Mouse (Mus musculus) spleen, adult 2 months (tissue): ENCODE measurements around the gene Dab2. TPM values are rescaled to one million over a fixed set of nuclear protein-coding genes. Genes with fewer than 3 reads are reported as not detected.

Experiments
- DNase-seq, 2 experiments: peaks; one replicate each; pipeline versions ENCODE4 v3.0.0 to v3.0.0-alpha.2; 2012 to 2021; ENCODE audit warnings: low spot score in 2 of 2, low read depth in 1 of 2
- H3K27ac ChIP-seq: fragments of 200-500 bp; 2 replicates; pipeline ENCODE4 v1.5.1; 2012; ENCODE audit warnings: low read length, inconsistent platforms; ENCODE audit not compliant: insufficient read depth
- H3K27me3 ChIP-seq: fragments of 200-500 bp; 2 replicates; pipeline ENCODE4 v1.6.1; 2012; ENCODE audit warnings: mild to moderate bottlenecking, moderate library complexity, low read length, inconsistent platforms; ENCODE audit not compliant: control insufficient read depth, insufficient read depth
- H3K36me3 ChIP-seq: fragments of 200-500 bp; 2 replicates; pipeline ENCODE4 v1.6.1; 2012; ENCODE audit warnings: mild to moderate bottlenecking, low read length, inconsistent platforms; ENCODE audit not compliant: control insufficient read depth, insufficient read depth
- H3K4me1 ChIP-seq: fragments of 200-500 bp; 2 replicates; pipeline ENCODE4 v1.6.1; 2011; ENCODE audit warnings: inconsistent platforms; ENCODE audit not compliant: control insufficient read depth, insufficient read depth, insufficient read length
- H3K4me3 ChIP-seq: fragments of 200-500 bp; 2 replicates; pipeline ENCODE4 v1.5.1; 2011; ENCODE audit warnings: mild to moderate bottlenecking, inconsistent platforms; ENCODE audit not compliant: insufficient read depth, insufficient read length; ENCODE audit errors: extremely low read depth
- CTCF ChIP-seq: fragments of 200-500 bp; IDR thresholded peaks from 2 replicates; pipeline ENCODE4 v1.5.1; 2011; ENCODE audit warnings: mild to moderate bottlenecking, inconsistent platforms; ENCODE audit not compliant: insufficient read depth, insufficient read length, insufficient replicate concordance; ENCODE audit errors: extremely low read depth
- POLR2A ChIP-seq: fragments of 200-500 bp; IDR thresholded peaks from 2 replicates; pipeline ENCODE4 v1.6.1; 2011; ENCODE audit warnings: low read depth, low read length, inconsistent platforms
- WGBS: fragments of 180-500 bp; shearing (Covaris S2); methylation state at CpG from one replicate; pipeline ENCODE4 v1.1.7; 2018; 5-methylcytosine and 5-hydroxymethylcytosine counted together
- polyA plus RNA-seq: library from polyadenylated mRNA; depleted of rRNA; stranded (reverse); fragments of >200 nt; gene quantifications from 2 replicates; pipeline ENCODE4 v1.2.3, GENCODE M21; 2012

The Dab2 gene
- polyA plus RNA-seq, 1 experiment = 5.2 TPM

- WGBS = 81% methylated on average over 3 of the region's 3 CpGs
- no peak for DNase-seq
- peaks cover 4% of the 10 kb centered on the region for H3K27me3 ChIP-seq
- TF ChIP-seq CTCF (no peak), POLR2A (no peak)
- no peak overlapping the region for H3K27ac ChIP-seq
- peak overlapping the region; percentile 18 for H3K4me3 ChIP-seq
- no peaks in the 10 kb centered on the region for H3K36me3 ChIP-seq
- peaks cover 3% of the 10 kb centered on the region; the same call in 1 of the 2 replicates for H3K4me1 ChIP-seq
Observed at GRCm38 (mm10) chr15:6388146-6388545, 88.6 kb downstream of the Dab2 start.

DNA sequence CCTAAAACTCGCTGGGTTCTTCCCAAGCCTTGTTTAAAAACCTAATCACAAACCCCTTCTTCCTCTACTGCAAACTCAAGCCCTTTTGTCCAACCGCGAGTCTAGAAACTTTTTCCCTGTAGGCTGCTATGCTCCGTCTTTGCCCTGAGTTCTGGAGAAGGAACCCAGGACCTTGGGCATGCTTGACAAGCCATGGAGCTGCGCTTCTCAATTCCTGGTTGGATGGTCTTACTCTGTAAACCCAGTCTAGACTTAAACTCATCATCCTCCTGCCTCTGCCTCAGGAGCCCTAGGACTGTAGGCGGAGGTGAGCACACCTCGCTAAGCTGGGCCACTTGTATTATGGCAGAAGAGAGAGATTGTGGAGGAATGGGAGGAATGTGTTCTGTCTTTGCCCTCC, 89.0 kb downstream of the Dab2 start:
- WGBS = 90% methylated on average over 7 of the region's 7 CpGs

GRCm38 (mm10) chr15:6390106-6390505, 90.5 kb downstream of the Dab2 start:
- Histone ChIP-seq H3K4me3 (no peak overlapping the region), H3K4me1 (peaks cover 3% of the 10 kb centered on the region; the same call in 1 of the 2 replicates), H3K27ac (no peak overlapping the region), H3K27me3 (peaks cover 4% of the 10 kb centered on the region), H3K36me3 (no peaks in the 10 kb centered on the region)
- WGBS = 84% methylated on average over 4 of the region's 4 CpGs
- no peak for TF ChIP-seq POLR2A
- no peak for TF ChIP-seq CTCF
- no peak for DNase-seq

More for the DNA sequence above, 89.0 kb downstream of the Dab2 start:
- TF ChIP-seq POLR2A (no peak), CTCF (no peak)
- no peak for DNase-seq
- Histone ChIP-seq H3K36me3 (no peaks in the 10 kb centered on the region), H3K4me1 (peaks cover 3% of the 10 kb centered on the region; the same call in 1 of the 2 replicates), H3K27ac (no peak overlapping the region), H3K4me3 (peak overlapping the region; percentile 2; the same call in 1 of the 2 replicates), H3K27me3 (peaks cover 4% of the 10 kb centered on the region)

DNA sequence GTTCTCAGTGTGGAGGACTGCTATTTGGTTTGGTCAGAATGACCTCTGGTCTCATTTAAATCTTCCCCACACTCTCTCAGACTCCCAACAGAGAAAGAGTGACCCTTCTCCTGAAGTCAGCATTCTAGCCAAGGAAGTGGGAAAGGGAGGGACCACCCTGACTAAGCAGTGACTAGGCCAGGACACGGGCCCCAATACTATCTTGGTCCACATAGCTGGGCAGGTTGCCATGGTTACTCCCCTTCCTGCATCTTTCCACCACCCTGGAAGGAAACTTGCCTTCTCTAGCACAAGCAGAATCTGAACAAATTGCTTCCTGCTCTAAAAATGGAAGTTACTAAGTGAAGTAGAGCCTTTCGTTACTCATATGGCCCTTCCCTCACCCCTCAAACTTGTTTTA, 91.1 kb downstream of the Dab2 start:
- no peak overlapping the region for H3K4me3 ChIP-seq
- no peak overlapping the region for H3K27ac ChIP-seq
- peaks cover 4% of the 10 kb centered on the region for H3K27me3 ChIP-seq
- no peaks in the 10 kb centered on the region for H3K36me3 ChIP-seq
- TF ChIP-seq POLR2A = no peak
- WGBS = 12% methylated on average over 2 of the region's 2 CpGs
- no peak for DNase-seq
- peaks cover 3% of the 10 kb centered on the region; the same call in 1 of the 2 replicates for H3K4me1 ChIP-seq

- WGBS = 76% methylated on average over 3 of the region's 3 CpGs
- Histone ChIP-seq H3K4me3 (no peak overlapping the region), H3K36me3 (no peaks in the 10 kb centered on the region), H3K27ac (no peak overlapping the region), H3K4me1 (no peaks in the 10 kb centered on the region), H3K27me3 (no peaks in the 10 kb centered on the region)
- no peak for DNase-seq
- TF ChIP-seq POLR2A = no peak
- TF ChIP-seq CTCF = no peak
Observed at GRCm38 (mm10) chr15:6391886-6392285, 92.3 kb downstream of the Dab2 start.

DNA sequence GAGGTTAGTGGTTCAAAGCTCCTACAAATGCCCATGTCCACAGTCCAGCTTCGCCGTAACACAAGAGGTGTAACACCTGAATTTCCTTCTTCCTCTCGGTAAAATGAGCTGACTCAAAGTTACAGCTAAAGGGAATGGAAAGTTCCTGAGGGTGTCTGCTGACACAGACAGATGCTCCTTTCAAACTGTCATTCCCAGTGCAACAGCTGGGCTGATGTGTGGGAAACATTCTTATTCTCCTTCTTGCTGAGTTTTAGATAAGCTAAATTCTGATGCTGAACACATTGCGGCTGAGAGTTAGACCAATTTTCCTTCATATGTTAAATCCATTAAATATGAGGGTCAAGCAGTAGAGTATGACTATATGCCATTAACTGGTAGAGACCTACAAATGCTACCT, 94.0 kb downstream of the Dab2 start:
- no peak for DNase-seq
- TF ChIP-seq POLR2A (no peak), CTCF (no peak)
- whole genome bisulfite sequencing = 92% methylated on average over 4 of the region's 4 CpGs
- no peak overlapping the region for H3K4me3 ChIP-seq
- H3K27me3 ChIP-seq = no peaks in the 10 kb centered on the region
- H3K27ac ChIP-seq = no peak overlapping the region
- no peaks in the 10 kb centered on the region for H3K4me1 ChIP-seq
- H3K36me3 ChIP-seq = no peaks in the 10 kb centered on the region

GRCm38 (mm10) chr15:6398211-6398610, 98.6 kb downstream of the Dab2 start:
- DNase-seq = no peak
- Histone ChIP-seq H3K36me3 (no peaks in the 10 kb centered on the region), H3K4me1 (no peaks in the 10 kb centered on the region), H3K27me3 (no peaks in the 10 kb centered on the region), H3K4me3 (no peak overlapping the region), H3K27ac (no peak overlapping the region)
- TF ChIP-seq CTCF (no peak), POLR2A (no peak)
- 87% methylated on average over 4 of the region's 4 CpGs for WGBS
